Mouse (Mus musculus): ENCODE data around the gene Rdx. TPM values are rescaled to one million over a fixed set of nuclear protein-coding genes. Genes with fewer than 3 reads are reported as not detected.
A peak's percentile ranks its signal among the peaks of the same experiment; 100 is the strongest.

Gene Rdx
- 105 and 108 TPM in 2 replicates for polyA plus RNA-seq (2015; fragmentation: Nextera tagmentation; extraction: Ambion mirVana)

DNA sequence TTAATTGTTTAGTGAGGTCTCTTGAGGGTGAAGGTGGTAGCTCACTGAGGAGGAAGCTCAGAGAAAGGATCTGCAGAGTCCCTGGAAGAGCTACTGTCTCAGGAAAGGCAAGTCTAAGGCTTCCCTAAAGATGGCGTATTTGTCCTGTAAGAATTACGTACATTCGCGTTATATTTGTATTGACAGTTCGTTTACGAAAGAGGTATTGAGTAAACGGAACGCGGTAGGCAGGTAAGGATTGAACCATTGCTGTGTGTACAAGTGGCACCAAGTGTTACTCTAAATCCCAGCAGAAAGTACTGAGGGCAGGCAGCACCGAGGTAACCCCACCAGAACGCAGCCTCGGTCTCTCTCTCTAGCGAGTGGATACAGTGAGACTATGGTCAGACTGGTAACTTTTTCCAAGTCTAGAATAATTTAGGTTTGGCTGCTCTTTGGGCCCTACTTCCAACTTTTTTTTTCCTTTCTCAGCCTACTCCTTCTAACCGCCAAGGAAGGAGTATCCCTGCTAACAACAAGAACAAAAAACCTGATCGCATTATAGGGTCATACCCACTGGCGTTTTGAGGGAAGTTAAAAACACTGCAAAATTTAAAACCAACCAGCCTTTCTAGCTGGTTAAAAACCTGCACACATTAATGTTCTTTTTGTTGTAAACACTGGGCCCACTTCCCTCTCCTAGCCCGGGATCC lies at the start of gene Rdx:
Gene Rdx (plus strand): TSS at position 45 of the 692 bp plus-strand sequence.
- Histone ChIP-seq H3K27me3 (no peaks in the 10 kb centered on the region), H3K9me3 (no peaks in the 10 kb centered on the region), H3K4me3 (peak within 1 kb of the TSS; percentile 89), H3K9ac (replicated peaks) (peak within 1 kb of the TSS; percentile 95), H3K4me2 (replicated peaks) (peak within 1 kb of the TSS; percentile 67), H3K27ac (replicated peaks) (peak within 1 kb of the TSS; percentile 99), H3K36me3 (no peaks in the 10 kb centered on the region), H3K4me1 (peaks cover 29% of the 10 kb centered on the region)
- ATAC-seq (replicated peaks) = peak; percentile 12; the same call in 1 of the 2 replicates
- WGBS = 1% methylated on average over 17 of the region's 17 CpGs

GRCm38 (mm10) chr9:52003501-52003900 lies 43.5 kb upstream of the Rdx start:
- no peak overlapping the region for H3K27ac ChIP-seq (replicated peaks)
- H3K4me2 ChIP-seq (replicated peaks) = no peak overlapping the region
- 0 out of 2 replicates have a peak, but pooled peaks cover 2% of the 10 kb centered on the region for H3K9me3 ChIP-seq
- no peaks in the 10 kb centered on the region for H3K27me3 ChIP-seq
- no peak for ATAC-seq (replicated peaks)
- no peak overlapping the region for H3K9ac ChIP-seq (replicated peaks)
- no peak overlapping the region for H3K4me3 ChIP-seq
- WGBS = 87% methylated on average over 4 of the region's 4 CpGs
- no peaks in the 10 kb centered on the region for H3K4me1 ChIP-seq
- no peaks in the 10 kb centered on the region for H3K36me3 ChIP-seq

GRCm38 (mm10) chr9:52007341-52007740 lies 39.6 kb upstream of the Rdx start:
- no peak for ATAC-seq (replicated peaks)
- H3K4me1 ChIP-seq = no peaks in the 10 kb centered on the region
- no peak overlapping the region for H3K4me3 ChIP-seq

GRCm38 (mm10) chr9:52008511-52008910 lies 38.5 kb upstream of the Rdx start:
- 100% methylated on average over 1 of the region's 1 CpGs for WGBS
- Histone ChIP-seq H3K4me2 (replicated peaks) (no peak overlapping the region), H3K27me3 (no peaks in the 10 kb centered on the region), H3K9me3 (no peaks in the 10 kb centered on the region), H3K9ac (replicated peaks) (no peak overlapping the region), H3K36me3 (no peaks in the 10 kb centered on the region), H3K27ac (replicated peaks) (no peak overlapping the region), H3K4me1 (no peaks in the 10 kb centered on the region), H3K4me3 (no peak overlapping the region)
- ATAC-seq (replicated peaks) = no peak

More at GRCm38 (mm10) chr9:52007341-52007740, 39.6 kb upstream of the Rdx start:
- H3K9ac ChIP-seq (replicated peaks) = no peak overlapping the region
- WGBS = 50% methylated on average over 2 of the region's 2 CpGs
- no peak overlapping the region for H3K4me2 ChIP-seq (replicated peaks)
- H3K9me3 ChIP-seq = no peaks in the 10 kb centered on the region
- H3K27ac ChIP-seq (replicated peaks) = no peak overlapping the region
- no peaks in the 10 kb centered on the region for H3K27me3 ChIP-seq
- H3K36me3 ChIP-seq = no peaks in the 10 kb centered on the region

DNA sequence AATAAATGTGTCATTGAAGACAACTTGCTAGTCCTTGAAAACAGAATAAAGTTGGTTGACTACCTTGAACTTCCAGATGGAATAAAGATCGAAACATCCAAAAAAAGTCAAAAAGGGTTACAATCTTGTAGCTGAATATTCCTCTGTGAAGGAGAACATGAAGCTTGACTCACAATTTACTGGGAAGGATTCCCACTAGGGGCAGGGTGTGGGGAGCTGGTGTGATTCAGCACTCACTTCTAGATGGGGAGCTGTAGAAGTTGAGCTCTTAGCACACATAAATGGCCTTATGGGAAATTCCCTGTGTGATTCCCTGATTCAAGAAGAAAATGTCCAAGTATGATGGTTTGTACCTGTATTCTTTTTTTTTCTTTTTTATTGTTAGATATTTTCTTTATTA lies 34.7 kb upstream of the Rdx start:
- H3K36me3 ChIP-seq = no peaks in the 10 kb centered on the region
- no peaks in the 10 kb centered on the region for H3K27me3 ChIP-seq
- H3K4me3 ChIP-seq = no peak overlapping the region
- no peaks in the 10 kb centered on the region for H3K4me1 ChIP-seq
- 98% methylated on average over 1 of the region's 1 CpGs for WGBS
- no peaks in the 10 kb centered on the region for H3K9me3 ChIP-seq
- H3K4me2 ChIP-seq (replicated peaks) = no peak overlapping the region
- H3K27ac ChIP-seq (replicated peaks) = no peak overlapping the region
- no peak for ATAC-seq (replicated peaks)
- no peak overlapping the region for H3K9ac ChIP-seq (replicated peaks)

- ATAC-seq (replicated peaks) = no peak
- Histone ChIP-seq H3K4me3 (no peak overlapping the region), H3K36me3 (no peaks in the 10 kb centered on the region), H3K9me3 (no peaks in the 10 kb centered on the region), H3K9ac (replicated peaks) (no peak overlapping the region), H3K27ac (replicated peaks) (no peak overlapping the region), H3K4me2 (replicated peaks) (no peak overlapping the region), H3K4me1 (no peaks in the 10 kb centered on the region), H3K27me3 (no peaks in the 10 kb centered on the region)
- WGBS = 88% methylated on average over 5 of the region's 5 CpGs
Observed at GRCm38 (mm10) chr9:52012781-52013436, 34.1 kb upstream of the Rdx start.

DNA sequence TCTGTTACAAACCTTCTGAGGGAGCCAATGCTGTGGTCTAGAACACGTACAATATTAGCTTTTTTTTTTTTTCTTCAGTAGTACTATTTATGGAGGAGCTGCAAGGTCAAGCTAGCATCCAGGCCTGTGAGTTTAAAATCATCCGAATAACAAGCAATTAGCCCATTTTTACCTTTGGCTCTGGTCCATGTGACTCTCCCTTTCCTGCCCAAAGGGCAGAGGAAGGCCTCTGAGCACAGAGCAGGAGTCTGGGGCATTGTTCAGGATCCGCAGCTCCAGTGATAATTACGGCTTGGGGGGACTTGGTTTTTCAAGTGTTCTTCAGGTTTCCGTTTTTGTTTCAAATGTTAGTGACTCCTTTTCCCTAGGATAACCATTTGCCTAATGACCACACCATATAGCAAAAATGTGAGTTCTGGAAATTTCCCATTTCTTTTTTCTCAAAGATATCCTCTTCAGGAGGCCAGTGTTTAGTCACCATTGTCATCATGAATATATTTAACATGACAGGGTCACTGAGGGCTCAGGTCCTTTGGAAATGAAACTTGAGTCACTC lies 33.0 kb upstream of the Rdx start:
- H3K4me1 ChIP-seq = no peaks in the 10 kb centered on the region
- 67% methylated on average over 5 of the region's 5 CpGs for WGBS
- no peak for ATAC-seq (replicated peaks)
- H3K27ac ChIP-seq (replicated peaks) = no peak overlapping the region
- no peaks in the 10 kb centered on the region for H3K36me3 ChIP-seq
- no peaks in the 10 kb centered on the region for H3K9me3 ChIP-seq
- no peaks in the 10 kb centered on the region for H3K27me3 ChIP-seq
- H3K4me3 ChIP-seq = no peak overlapping the region
- H3K9ac ChIP-seq (replicated peaks) = no peak overlapping the region
- H3K4me2 ChIP-seq (replicated peaks) = no peak overlapping the region

GRCm38 (mm10) chr9:52017091-52017490 lies 29.9 kb upstream of the Rdx start:
- H3K4me3 ChIP-seq = no peak overlapping the region
- no peaks in the 10 kb centered on the region for H3K9me3 ChIP-seq
- no peaks in the 10 kb centered on the region for H3K4me1 ChIP-seq
- 89% methylated on average over 3 of the region's 3 CpGs for WGBS
- no peak overlapping the region for H3K4me2 ChIP-seq (replicated peaks)
- ATAC-seq (replicated peaks) = no peak
- no peaks in the 10 kb centered on the region for H3K27me3 ChIP-seq
- no peaks in the 10 kb centered on the region for H3K36me3 ChIP-seq
- H3K27ac ChIP-seq (replicated peaks) = no peak overlapping the region
- no peak overlapping the region for H3K9ac ChIP-seq (replicated peaks)

DNA sequence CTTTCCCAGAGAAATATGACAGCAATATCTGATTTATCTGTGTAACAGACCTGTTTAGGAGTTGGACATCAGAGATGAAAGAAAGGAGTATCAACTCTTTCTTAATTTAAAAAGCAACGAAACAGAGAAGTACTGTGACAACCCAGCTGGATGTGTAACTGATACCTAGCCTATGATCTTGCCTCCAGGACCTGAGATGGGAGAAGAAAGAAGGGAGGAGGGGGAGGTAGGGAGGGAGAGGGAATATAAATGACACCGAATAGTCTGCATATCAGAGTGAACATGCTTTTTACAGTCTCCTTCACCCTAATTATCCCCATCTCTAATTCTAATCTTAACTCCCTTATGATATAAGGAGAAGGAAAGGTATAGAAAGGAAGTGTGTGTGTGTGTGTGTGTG lies 29.1 kb upstream of the Rdx start:
- Histone ChIP-seq H3K9ac (replicated peaks) (no peak overlapping the region), H3K27me3 (no peaks in the 10 kb centered on the region), H3K9me3 (no peaks in the 10 kb centered on the region), H3K36me3 (no peaks in the 10 kb centered on the region), H3K4me1 (no peaks in the 10 kb centered on the region), H3K4me2 (replicated peaks) (no peak overlapping the region), H3K4me3 (no peak overlapping the region), H3K27ac (replicated peaks) (no peak overlapping the region)
- 81% methylated on average over 2 of the region's 2 CpGs for WGBS
- no peak for ATAC-seq (replicated peaks)

DNA sequence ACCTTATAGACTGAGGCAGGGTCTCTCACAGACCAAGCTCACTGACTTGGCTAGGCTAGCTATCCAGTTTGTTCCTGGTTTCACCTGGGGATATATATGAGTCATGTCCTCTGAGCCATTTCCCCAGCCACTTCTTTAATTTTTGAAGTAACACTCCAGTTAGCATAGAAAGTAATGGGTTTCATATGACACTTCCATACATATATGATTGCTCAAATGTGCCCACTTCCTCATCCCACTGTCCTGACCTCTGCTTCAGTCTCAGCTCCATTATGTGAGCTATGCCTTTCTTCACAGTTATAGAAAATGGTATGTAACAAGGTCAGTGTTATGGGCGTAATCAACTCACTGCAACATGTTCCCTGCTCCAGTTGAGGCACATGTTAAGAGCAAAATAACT lies 28.5 kb upstream of the Rdx start:
- Histone ChIP-seq H3K9me3 (no peaks in the 10 kb centered on the region), H3K9ac (replicated peaks) (no peak overlapping the region), H3K4me3 (no peak overlapping the region), H3K27me3 (no peaks in the 10 kb centered on the region), H3K4me2 (replicated peaks) (no peak overlapping the region), H3K4me1 (no peaks in the 10 kb centered on the region), H3K36me3 (no peaks in the 10 kb centered on the region), H3K27ac (replicated peaks) (no peak overlapping the region)
- WGBS = 89% methylated on average over 1 of the region's 1 CpGs
- no peak for ATAC-seq (replicated peaks)

- WGBS = 56% methylated on average over 5 of the region's 5 CpGs
- Histone ChIP-seq H3K9me3 (no peaks in the 10 kb centered on the region), H3K4me1 (peaks cover 3% of the 10 kb centered on the region; the same call in 1 of the 2 replicates), H3K4me3 (no peak overlapping the region), H3K4me2 (replicated peaks) (no peak overlapping the region), H3K36me3 (no peaks in the 10 kb centered on the region), H3K27me3 (no peaks in the 10 kb centered on the region), H3K27ac (replicated peaks) (no peak overlapping the region), H3K9ac (replicated peaks) (no peak overlapping the region)
- no peak for ATAC-seq (replicated peaks)
Observed at GRCm38 (mm10) chr9:52027257-52028020, 19.5 kb upstream of the Rdx start.
